Mouse (Mus musculus): Measurements from ENCODE around the gene Mien1. TPM values are rescaled to one million over a fixed set of nuclear protein-coding genes. Genes with fewer than 3 reads are reported as not detected.

Mien1 gene
- polyA plus RNA-seq, 1 experiment from 2014 or later = 83.8 TPM

- Histone ChIP-seq H3K27ac (ENCODE audit: low read depth, low read length) (no peak overlapping the region), H3K9me3 (ENCODE audit: control insufficient read depth, low read length) (no peaks in the 10 kb centered on the region), H3K4me3 (ENCODE audit: low read length) (no peak overlapping the region), H3K4me2 (replicated peaks; ENCODE audit: low read depth, low read length) (no peak overlapping the region), H3K9ac (ENCODE audit: low read depth, low read length) (no peak overlapping the region), H3K4me1 (ENCODE audit: control insufficient read depth, insufficient read depth, low read length) (peaks cover 31% of the 10 kb centered on the region), H3K27me3 (ENCODE audit: control insufficient read depth, insufficient read depth, low read length) (peaks cover 23% of the 10 kb centered on the region), H3K36me3 (ENCODE audit: control insufficient read depth, insufficient read depth, low read length) (no peaks in the 10 kb centered on the region)
- WGBS = 28% methylated on average over 9 of the region's 9 CpGs
- ATAC-seq (ENCODE audit: low FRiP score, low TSS enrichment) = no peak
These were observed 49.5 kb downstream of the Mien1 start for GRCm38 (mm10) chr11:98389221-98389780.

GRCm38 (mm10) chr11:98388282-98388681 is 50.5 kb downstream of the Mien1 start:
- Histone ChIP-seq H3K27me3 (ENCODE audit: control insufficient read depth, insufficient read depth, low read length) (peaks cover 23% of the 10 kb centered on the region), H3K36me3 (ENCODE audit: control insufficient read depth, insufficient read depth, low read length) (no peaks in the 10 kb centered on the region)
- WGBS = 66% methylated on average over 10 of the region's 10 CpGs

More at GRCm38 (mm10) chr11:98388282-98388681, 50.5 kb downstream of the Mien1 start:
- peaks cover 21% of the 10 kb centered on the region for H3K4me1 ChIP-seq (ENCODE audit: control insufficient read depth, insufficient read depth, low read length)
- ATAC-seq (ENCODE audit: low FRiP score, low TSS enrichment) = no peak
- H3K4me2 ChIP-seq (replicated peaks; ENCODE audit: low read depth, low read length) = no peak overlapping the region
- no peak overlapping the region for H3K9ac ChIP-seq (ENCODE audit: low read depth, low read length)
- no peak overlapping the region for H3K27ac ChIP-seq (ENCODE audit: low read depth, low read length)
- no peak overlapping the region for H3K4me3 ChIP-seq (ENCODE audit: low read length)
- no peaks in the 10 kb centered on the region for H3K9me3 ChIP-seq (ENCODE audit: control insufficient read depth, low read length)

Other genes starting within 250 kb of the Mien1 start
- 62.5 and 76.6 TPM in 2 replicates for gene Med1, start 245.7 kb downstream of the Mien1 start, polyA plus RNA-seq (2014; fragmentation: Nextera tagmentation; extraction: Ambion mirVana)
- 16.1 and 18.3 TPM in 2 replicates for gene Cdk12, start 235.9 kb downstream of the Mien1 start, polyA plus RNA-seq (2014; fragmentation: Nextera tagmentation; extraction: Ambion mirVana)
- gene Neurod2, start 109.3 kb downstream of the Mien1 start, polyA plus RNA-seq (2014; fragmentation: Nextera tagmentation; extraction: Ambion mirVana) = not detected in 2 replicates
- 0.87 and 1.7 TPM in 2 replicates for gene Ppp1r1b, start 90.6 kb downstream of the Mien1 start, polyA plus RNA-seq (2014; fragmentation: Nextera tagmentation; extraction: Ambion mirVana)
- gene Stard3, start 80.6 kb downstream of the Mien1 start, polyA plus RNA-seq (2014; fragmentation: Nextera tagmentation; extraction: Ambion mirVana) = 34.9 and 42.0 TPM in 2 replicates
- 1.3 and 2.3 TPM in 2 replicates for gene Tcap, start 55.2 kb downstream of the Mien1 start, polyA plus RNA-seq (2014; fragmentation: Nextera tagmentation; extraction: Ambion mirVana)
- 0.84 and 2.2 TPM in 2 replicates for gene Pnmt, start 52.5 kb downstream of the Mien1 start, polyA plus RNA-seq (2014; fragmentation: Nextera tagmentation; extraction: Ambion mirVana)
- 10.7 and 14.8 TPM in 2 replicates for gene Pgap3, start 38.5 kb downstream of the Mien1 start, polyA plus RNA-seq (2014; fragmentation: Nextera tagmentation; extraction: Ambion mirVana)
- gene Erbb2, start 26.5 kb downstream of the Mien1 start, polyA plus RNA-seq (2014; fragmentation: Nextera tagmentation; extraction: Ambion mirVana) = 35.5 and 54.1 TPM in 2 replicates
- 52.3 and 66.8 TPM in 2 replicates for gene Grb7, start 7.4 kb upstream of the Mien1 start, polyA plus RNA-seq (2014; fragmentation: Nextera tagmentation; extraction: Ambion mirVana)
- 0.26 and 0.73 TPM in 2 replicates for gene Ikzf3, start 107.0 kb upstream of the Mien1 start, polyA plus RNA-seq (2014; fragmentation: Nextera tagmentation; extraction: Ambion mirVana)
- 0.30 and 0.61 TPM in 2 replicates for gene Zpbp2, start 112.1 kb upstream of the Mien1 start, polyA plus RNA-seq (2014; fragmentation: Nextera tagmentation; extraction: Ambion mirVana)
- gene Ormdl3, start 148.4 kb upstream of the Mien1 start, polyA plus RNA-seq (2014; fragmentation: Nextera tagmentation; extraction: Ambion mirVana) = 7.1 and 26.6 TPM in 2 replicates
- gene Lrrc3c, start 159.3 kb upstream of the Mien1 start, polyA plus RNA-seq (2014; fragmentation: Nextera tagmentation; extraction: Ambion mirVana) = not detected in 2 replicates
- gene Gm12355, start 186.7 kb upstream of the Mien1 start, polyA plus RNA-seq (2014; fragmentation: Nextera tagmentation; extraction: Ambion mirVana) = 0.60 and 1.2 TPM in 2 replicates
- gene Gsdma3, start 187.4 kb upstream of the Mien1 start, polyA plus RNA-seq (2014; fragmentation: Nextera tagmentation; extraction: Ambion mirVana) = not detected in 2 replicates
- gene Gsdma2, start 207.8 kb upstream of the Mien1 start, polyA plus RNA-seq (2014; fragmentation: Nextera tagmentation; extraction: Ambion mirVana) = not detected in 2 replicates
- 0.16 TPM in 1 of 2 replicates, not detected in the other for gene Gsdma, start 225.4 kb upstream of the Mien1 start, polyA plus RNA-seq (2014; fragmentation: Nextera tagmentation; extraction: Ambion mirVana)
- 181 and 187 TPM in 2 replicates for gene Psmd3, start 243.6 kb upstream of the Mien1 start, polyA plus RNA-seq (2014; fragmentation: Nextera tagmentation; extraction: Ambion mirVana)

Measured in kidney, embryonic 14.5 days (tissue).